Mouse (Mus musculus) fat pad, adult 2 months (tissue): ENCODE results near the gene Vmn1r210.
"Not testable (repeated sequence)": the region's sequence is repeated elsewhere in the genome, so short reads cannot be mapped to it uniquely, and the experiment has no call there.

ENCODE experiments used
- DNase-seq: peaks from one replicate; pipeline ENCODE4 v3.0.0-alpha.2; 2011; ENCODE audit warnings: low read depth, low spot score; ENCODE audit errors: extremely low read depth

The Vmn1r210 gene

GRCm38 (mm10) chr13:22831248-22831647, at the start of gene Vmn1r210:
TSS of gene Vmn1r210 (minus strand) at chr13:22831348.
- no peak for DNase-seq

- no peak for DNase-seq
These were observed 48.1 kb upstream of the Vmn1r210 start for GRCm38 (mm10) chr13:22879257-22879656.

GRCm38 (mm10) chr13:22857461-22857860, 26.3 kb upstream of the Vmn1r210 start, which contains the start of gene Vmn1r211:
TSS of gene Vmn1r211 (minus strand) at chr13:22857561.
- DNase-seq, result no peak

GRCm38 (mm10) chr13:22854760-22855159, 23.6 kb upstream of the Vmn1r210 start:
- DNase-seq, result no peak

GRCm38 (mm10) chr13:22846798-22847197, 15.7 kb upstream of the Vmn1r210 start:
- no peak for DNase-seq

- not testable (repeated sequence) for DNase-seq
These were observed 13.2 kb upstream of the Vmn1r210 start for GRCm38 (mm10) chr13:22844304-22844703.

- DNase-seq, result not testable (repeated sequence)
These were observed 1.8 kb downstream of the Vmn1r210 start for GRCm38 (mm10) chr13:22829395-22829794.

GRCm38 (mm10) chr13:22821601-22822000, 9.5 kb downstream of the Vmn1r210 start:
- not testable (repeated sequence) for DNase-seq

GRCm38 (mm10) chr13:22809582-22809981, 21.6 kb downstream of the Vmn1r210 start, which contains the start of gene Vmn1r209:
TSS of gene Vmn1r209 (minus strand) at chr13:22809682.
- DNase-seq, result not testable (repeated sequence)

- DNase-seq, result not testable (repeated sequence)
These were observed 43.1 kb downstream of the Vmn1r210 start for GRCm38 (mm10) chr13:22788096-22788495.

GRCm38 (mm10) chr13:22784159-22784558, 47.0 kb downstream of the Vmn1r210 start:
- DNase-seq, result not testable (repeated sequence)

- DNase-seq, result not testable (repeated sequence)
These were observed 53.8 kb downstream of the Vmn1r210 start, which contains the start of gene Vmn1r208 for GRCm38 (mm10) chr13:22777300-22777699. TSS of gene Vmn1r208 (minus strand) at chr13:22777400.
